Mouse (Mus musculus) inflammation-experienced regulatory T-cells, adult 6 months (primary cell): ENCODE data around the gene Zfp689. TPM values are rescaled to one million over a fixed set of nuclear protein-coding genes. Genes with fewer than 3 reads are reported as not detected.
A peak's percentile ranks its signal among the peaks of the same experiment; 100 is the strongest.

ENCODE experiments used
- ATAC-seq: one replicate; pipeline ENCODE4 v1.8.0; 2017
- polyA plus RNA-seq, 3 experiments: library from polyadenylated mRNA; unstranded; fragments of 100-300 nt; shearing (Covaris generic); gene quantifications; one replicate each; pipeline ENCODE4 v1.2.1; 2017

The Zfp689 gene
- polyA plus RNA-seq, 3 experiments from 2014 or later: 4.3 to 5.0 (median 4.7) TPM

DNA sequence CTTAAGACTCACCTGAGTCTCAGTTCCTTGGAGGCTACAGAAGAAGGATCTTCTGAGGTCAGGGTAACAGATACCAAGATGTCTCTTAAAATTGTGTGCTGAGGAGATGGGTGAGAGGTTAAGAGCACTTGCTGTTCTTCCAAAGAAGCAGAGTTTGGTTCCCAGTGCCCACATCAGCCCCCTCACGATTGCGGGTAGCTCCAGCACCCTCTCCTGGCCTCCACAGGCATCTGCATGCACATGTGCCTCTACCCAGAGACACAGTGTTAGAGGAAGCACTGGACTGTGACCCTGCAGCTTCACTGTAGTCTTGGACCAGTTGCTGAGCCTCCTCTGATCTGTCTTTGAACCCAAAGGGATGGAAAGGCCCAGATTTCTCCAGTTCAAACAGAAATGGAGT, 46.0 kb downstream of the Zfp689 start:
- no peak for ATAC-seq

DNA sequence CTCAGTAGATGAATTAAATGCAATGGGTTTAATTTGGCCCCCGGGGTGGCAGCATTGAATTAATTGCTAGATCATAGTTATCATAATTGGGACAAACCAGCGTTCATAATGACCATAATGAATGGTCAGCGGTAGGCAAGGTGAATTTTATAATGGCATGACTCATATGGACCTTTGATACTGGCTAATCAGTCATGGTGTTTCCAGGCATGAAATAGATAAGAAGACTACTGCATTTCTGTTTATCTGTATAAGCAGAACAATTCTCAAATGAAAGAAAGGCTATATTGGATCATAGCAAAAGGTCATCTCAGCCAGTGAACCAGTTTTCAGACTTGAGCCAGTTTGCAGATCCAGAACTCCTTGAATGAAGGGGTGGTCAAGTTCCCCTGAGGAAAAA, 48.6 kb downstream of the Zfp689 start:
- ATAC-seq: no peak

DNA sequence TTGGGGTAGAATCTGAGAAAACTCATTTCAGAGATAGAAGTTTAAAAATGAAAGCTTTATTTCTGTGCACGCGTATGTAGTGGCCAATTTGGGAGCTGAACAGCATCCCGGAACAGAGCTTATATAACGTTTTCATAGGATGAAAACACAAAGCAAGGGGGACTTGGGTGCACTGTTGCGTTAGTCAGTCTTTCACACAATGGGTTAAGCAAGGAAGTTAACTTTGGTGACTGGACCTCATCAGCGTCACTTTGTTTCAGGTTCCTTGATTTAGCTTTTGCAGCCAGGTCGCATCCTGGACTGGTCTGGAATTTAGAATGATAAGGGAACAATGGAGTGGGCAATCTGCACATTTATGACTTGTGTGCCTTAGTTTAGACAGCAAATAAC, 55.0 kb downstream of the Zfp689 start:
- peak; percentile 17 for ATAC-seq

DNA sequence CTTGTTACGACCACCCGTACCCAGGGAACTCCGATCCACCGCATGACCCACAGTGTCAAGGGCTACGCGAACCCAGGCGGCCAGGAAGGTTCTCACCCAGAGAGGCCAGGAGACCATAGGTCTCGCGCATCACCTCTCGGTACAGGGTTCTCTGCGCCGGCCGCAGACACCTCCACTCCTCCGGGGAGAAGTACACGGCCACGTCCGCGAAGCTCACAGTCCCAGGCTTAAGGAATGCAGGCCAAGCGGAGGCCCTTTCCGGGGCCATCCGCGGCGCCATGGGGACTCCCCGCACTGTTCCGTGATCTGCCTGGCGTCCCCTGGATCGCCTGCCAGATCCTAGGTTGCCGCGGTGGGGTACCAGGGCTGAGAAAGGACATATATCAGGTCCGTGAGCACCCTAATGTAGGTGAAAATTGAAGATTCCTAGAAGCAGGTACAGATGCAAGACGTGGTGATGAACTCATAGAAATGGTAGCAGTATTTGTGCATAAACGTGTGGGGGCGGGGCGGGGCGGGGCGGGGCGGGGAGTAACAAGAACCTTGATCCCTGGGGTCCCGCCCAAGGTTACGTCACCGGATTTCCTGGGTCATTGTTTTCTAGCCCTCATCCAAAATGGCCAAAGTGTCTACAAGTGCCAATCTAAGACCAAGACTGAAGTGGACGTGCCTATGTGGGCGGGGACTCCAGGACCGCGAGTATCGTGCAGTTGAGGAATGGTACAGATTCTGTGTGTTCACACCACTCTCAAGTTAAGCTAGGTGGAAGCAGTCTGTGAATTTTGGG, 55.6 kb downstream of the Zfp689 start, which contains the start of gene E430018J23Rik:
Gene E430018J23Rik (minus strand): TSS at position 473 of the 787 bp plus-strand sequence.
- ATAC-seq: peak; percentile 92

DNA sequence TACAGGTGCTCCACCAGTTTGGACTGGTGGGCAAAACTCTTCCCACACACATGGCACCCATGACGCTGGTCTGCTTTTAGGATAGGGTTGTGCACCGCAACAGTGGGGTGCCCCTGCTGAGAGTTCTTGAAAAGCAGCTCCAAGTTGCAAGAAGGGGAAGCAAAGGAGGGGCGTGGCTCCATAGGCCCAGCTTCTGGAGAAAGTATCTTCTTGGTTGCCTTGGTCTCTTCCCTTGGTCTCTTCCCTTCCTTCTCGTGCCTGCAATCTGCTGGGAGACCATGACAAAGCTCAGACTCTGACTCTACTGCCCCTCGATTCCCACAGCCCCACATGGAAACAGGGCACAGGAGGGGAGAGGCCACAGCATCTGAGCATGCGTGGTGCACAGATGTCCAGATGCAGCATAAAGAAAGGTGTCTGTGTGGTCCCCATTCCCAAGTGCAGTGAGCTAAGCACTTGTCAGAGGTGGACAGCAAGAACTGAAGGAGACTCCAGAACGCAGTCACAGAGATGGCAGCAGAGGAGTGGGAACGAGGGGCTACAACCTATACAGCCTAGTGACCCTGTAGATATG, 56.6 kb downstream of the Zfp689 start:
- no peak for ATAC-seq

Other genes starting within 250 kb of the Zfp689 start
- gene Tbc1d10b, start 240.7 kb downstream of the Zfp689 start, polyA plus RNA-seq: 10 to 100 TPM; 13.2 to 16.6 (median 13.6) TPM
- gene Mylpf, start 240.3 kb downstream of the Zfp689 start, polyA plus RNA-seq: 10 to 100 TPM; 23.0 to 25.8 (median 23.4) TPM
- 1 to 10 TPM; 3.3 to 6.8 (median 4.6) TPM for gene Zfp553, start 216.1 kb downstream of the Zfp689 start, polyA plus RNA-seq
- gene Sept1, start 216.0 kb downstream of the Zfp689 start, polyA plus RNA-seq: 100 to 1,000 TPM; 783 to 927 (median 807) TPM
- 1 to 10 TPM in 1 of 3 experiments, under 1 TPM in 1, not detected in 1; 0.46 to 1.5 TPM for gene Zfp771, start 204.9 kb downstream of the Zfp689 start, polyA plus RNA-seq
- gene Dctpp1, start 188.4 kb downstream of the Zfp689 start, polyA plus RNA-seq: 10 to 100 TPM; 37.2 to 88.3 (median 51.2) TPM
- 10 to 100 TPM; 19.4 to 45.4 (median 28.6) TPM for gene Sephs2, start 175.1 kb downstream of the Zfp689 start, polyA plus RNA-seq
- 100 to 1,000 TPM; 201 to 247 (median 214) TPM for gene Itgal, start 152.9 kb downstream of the Zfp689 start, polyA plus RNA-seq
- gene Zfp768, start 103.6 kb downstream of the Zfp689 start, polyA plus RNA-seq: under 1 TPM in 1 of 3 experiments, not detected in 2; 0.28 TPM
- 10 to 100 TPM in 2 of 3 experiments, 1 to 10 TPM in 1; 9.9 to 11.0 (median 10.6) TPM for gene Zfp747, start 73.1 kb downstream of the Zfp689 start, polyA plus RNA-seq
- gene 9130019O22Rik, start 62.0 kb downstream of the Zfp689 start, polyA plus RNA-seq: 1 to 10 TPM; 4.8 to 8.8 (median 6.5) TPM
- gene E430018J23Rik, start 55.5 kb downstream of the Zfp689 start, polyA plus RNA-seq: 1 to 10 TPM; 4.0 to 7.8 (median 5.4) TPM
- 1 to 10 TPM; 3.6 to 7.5 (median 6.1) TPM for gene Zfp764, start 42.3 kb downstream of the Zfp689 start, polyA plus RNA-seq
- 10 to 100 TPM; 15.5 to 20.4 (median 16.4) TPM for gene Zfp688, start 27.1 kb downstream of the Zfp689 start, polyA plus RNA-seq
- gene Prr14, start 10.5 kb upstream of the Zfp689 start, polyA plus RNA-seq: 100 to 1,000 TPM; 151 to 194 (median 184) TPM
- gene Fbrs, start 30.0 kb upstream of the Zfp689 start, polyA plus RNA-seq: 10 to 100 TPM; 17.7 to 30.0 (median 19.5) TPM
- gene Srcap, start 62.8 kb upstream of the Zfp689 start, polyA plus RNA-seq: 10 to 100 TPM in 1 of 3 experiments, 1 to 10 TPM in 2; 6.2 to 19.0 (median 9.0) TPM
- 10 to 100 TPM; 22.6 to 29.7 (median 25.3) TPM for gene Gm42715, start 70.4 kb upstream of the Zfp689 start, polyA plus RNA-seq
- 10 to 100 TPM; 30.0 to 46.0 (median 34.3) TPM for gene Tmem265, start 112.2 kb upstream of the Zfp689 start, polyA plus RNA-seq
- 100 to 1,000 TPM in 1 of 3 experiments, 10 to 100 TPM in 2; 75.0 to 116 (median 93.2) TPM for gene Phkg2, start 124.2 kb upstream of the Zfp689 start, polyA plus RNA-seq
- 1 to 10 TPM in 1 of 3 experiments, under 1 TPM in 2; 0.21 to 1.3 (median 0.72) TPM for gene Ccdc189, start 139.4 kb upstream of the Zfp689 start, polyA plus RNA-seq
- gene Rnf40, start 139.6 kb upstream of the Zfp689 start, polyA plus RNA-seq: 10 to 100 TPM; 24.0 to 30.6 (median 29.7) TPM
- gene Zfp629, start 166.6 kb upstream of the Zfp689 start, polyA plus RNA-seq: under 1 TPM in 2 of 3 experiments, not detected in 1; 0.74 to 0.92 TPM